Mouse (Mus musculus) erythroblast, embryonic 14.5 days (primary cell): ENCODE data around the gene Ube4a.

Experiments
- GATA1 ChIP-seq: IDR thresholded peaks from 2 replicates; pipeline ENCODE4 v1.6.1; 2012; ENCODE audit warnings: low read length, inconsistent platforms, mixed read lengths
- TAL1 ChIP-seq: IDR thresholded peaks from 3 replicates; pipeline ENCODE4 v1.6.1; 2012; ENCODE audit warnings: low read length, inconsistent platforms, mixed read lengths

DNA sequence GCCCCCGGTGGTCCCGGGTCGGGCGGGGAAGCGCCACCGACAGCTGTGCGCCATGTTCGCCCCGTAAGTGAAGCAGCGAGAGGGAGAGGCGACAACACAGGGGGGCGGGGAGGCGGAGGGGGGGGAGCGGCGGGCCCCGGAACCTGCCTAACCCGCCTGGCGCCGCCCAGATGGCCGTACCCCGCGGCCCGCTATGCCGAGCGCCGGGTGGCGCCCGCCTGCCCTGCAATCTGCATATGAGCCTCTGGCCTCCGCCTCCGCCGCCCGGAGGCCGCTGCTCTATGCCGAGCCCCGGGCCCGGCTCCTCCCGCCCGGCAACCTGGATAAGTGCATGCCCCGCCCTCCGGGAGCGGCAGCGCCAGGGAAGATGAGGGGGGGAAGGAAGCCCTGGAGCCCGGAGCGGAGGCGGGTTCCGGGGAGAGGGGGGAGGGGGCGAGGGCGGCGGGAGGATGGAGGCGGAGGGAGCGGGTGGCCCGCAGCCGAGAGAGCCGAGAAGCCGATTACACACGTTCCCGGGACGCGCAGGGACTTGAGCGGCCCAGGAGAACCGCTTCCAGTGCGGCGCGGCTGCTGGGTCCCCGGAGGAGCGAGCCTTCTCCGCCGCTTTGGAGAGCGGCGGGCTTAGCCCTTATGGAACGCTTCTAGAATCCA lies 84.1 kb downstream of the Ube4a start, which contains the start of gene Kmt2a:
- TF ChIP-seq GATA1, result no peak
- TF ChIP-seq TAL1, result no peak
